Mouse (Mus musculus): ENCODE data around the gene Kif6.

GRCm38 (mm10) chr17:49867321-49868137 lies 252.6 kb downstream of the Kif6 start:
- no peak for TF ChIP-seq EP300 (IDR thresholded peaks at IDR 0.05; ENCODE audit: low read depth)
- TF ChIP-seq CTCF (IDR thresholded peaks at IDR 0.05; ENCODE audit: low read depth): no peak
